In genomic region chr2:157736854-157737850, GRCm38 (mm10) we compare ENCODE assay signal across 8 mouse cellular contexts. TPM values are rescaled to one million over a fixed set of nuclear protein-coding genes. Genes with fewer than 3 reads are reported as not detected.
DNase-seq lines count a peak whose midpoint lies in the region; ATAC-seq and TF ChIP-seq lines count a peak whose summit lies in the region.

Ctnnbl1 (plus strand) TSS chr2:157737401.

- no peak for TF ChIP-seq CTCF in bone marrow, adult 2 months (IDR thresholded peaks at IDR 0.05; ENCODE audit: control insufficient read depth, insufficient read depth, low read length)
- TF ChIP-seq CTCF in midbrain, postnatal 0 days (IDR thresholded peaks at IDR 0.05) = peak; percentile 52

- peak; percentile 98 for DNase-seq in 416B (ENCODE audit: low read depth)
- DNase-seq in heart, adult 8-10 months (ENCODE audit: low spot score) = peak; percentile 99
- peak; percentile 100 for DNase-seq in kidney, adult 9 months
- peak; percentile 100 for DNase-seq in limb, embryonic 14.5 days (ENCODE audit: low spot score)
- DNase-seq in midbrain, postnatal 0 days (ENCODE audit: low spot score) = peak; percentile 99
- peak; percentile 96 to 98 for DNase-seq in spleen, postnatal 14 days (ENCODE audit: low spot score in 2 of 2)

- no peaks in the 10 kb centered on the region for H3K27me3 ChIP-seq in embryonic facial prominence, embryonic 15.5 days
- no peaks in the 10 kb centered on the region for H3K27me3 ChIP-seq in limb, embryonic 14.5 days (ENCODE audit: control insufficient read depth, insufficient read depth, low read length)
- no peaks in the 10 kb centered on the region for H3K27me3 ChIP-seq in midbrain, postnatal 0 days (ENCODE audit: insufficient read depth, low read length)

- H3K4me3 ChIP-seq in bone marrow, adult 2 months (replicated peaks; ENCODE audit: control insufficient read depth, low read depth, low read length) = peak within 1 kb of the TSS; percentile 96
- peak within 1 kb of the TSS; percentile 65 for H3K4me3 ChIP-seq in embryonic facial prominence, embryonic 15.5 days (replicated peaks)
- peak within 1 kb of the TSS; percentile 80 for H3K4me3 ChIP-seq in limb, embryonic 14.5 days (replicated peaks; ENCODE audit: low read length)
- H3K4me3 ChIP-seq in midbrain, postnatal 0 days (ENCODE audit: low read depth, low read length) = peak within 1 kb of the TSS; percentile 77

- no peaks in the 10 kb centered on the region for H3K36me3 ChIP-seq in embryonic facial prominence, embryonic 15.5 days
- H3K36me3 ChIP-seq in limb, embryonic 14.5 days (ENCODE audit: control insufficient read depth, insufficient read depth, low read length) = no peaks in the 10 kb centered on the region
- no peaks in the 10 kb centered on the region for H3K36me3 ChIP-seq in midbrain, postnatal 0 days (ENCODE audit: insufficient read depth, low read length)

- no peak within 1 kb of the TSS for H3K27ac ChIP-seq in bone marrow, adult 2 months (ENCODE audit: control insufficient read depth, insufficient read depth, low read depth, low read length, poor library complexity)
- H3K27ac ChIP-seq in embryonic facial prominence, embryonic 15.5 days (replicated peaks) = no peak within 1 kb of the TSS
- H3K27ac ChIP-seq in limb, embryonic 14.5 days (replicated peaks; ENCODE audit: low read depth, low read length) = no peak within 1 kb of the TSS
- no peak within 1 kb of the TSS for H3K27ac ChIP-seq in midbrain, postnatal 0 days (ENCODE audit: low read depth, low read length)

- WGBS in bone marrow, adult 2 months = 10% methylated on average over 44 of the region's 44 CpGs
- WGBS in embryonic facial prominence, embryonic 15.5 days = 11% methylated on average over 43 of the region's 44 CpGs
- 11% methylated on average over 43 of the region's 44 CpGs for WGBS in limb, embryonic 14.5 days
- WGBS in midbrain, postnatal 0 days = 12% methylated on average over 44 of the region's 44 CpGs

- H3K4me1 ChIP-seq in bone marrow, adult 2 months (ENCODE audit: control insufficient read depth, insufficient read depth, low read length) = no peaks in the 10 kb centered on the region; the same call in 1 of the 2 replicates
- H3K4me1 ChIP-seq in embryonic facial prominence, embryonic 15.5 days = peaks cover 6% of the 10 kb centered on the region
- H3K4me1 ChIP-seq in limb, embryonic 14.5 days (ENCODE audit: control insufficient read depth, insufficient read depth, low read length) = peaks cover 3% of the 10 kb centered on the region; the same call in 1 of the 2 replicates
- H3K4me1 ChIP-seq in midbrain, postnatal 0 days (ENCODE audit: insufficient read depth, low read length) = peaks cover 5% of the 10 kb centered on the region; the same call in 1 of the 2 replicates

- no peaks in the 10 kb centered on the region for H3K9me3 ChIP-seq in embryonic facial prominence, embryonic 15.5 days (replicated peaks)
- H3K9me3 ChIP-seq in limb, embryonic 14.5 days (ENCODE audit: control insufficient read depth, low read length) = no peaks in the 10 kb centered on the region
- H3K9me3 ChIP-seq in midbrain, postnatal 0 days (ENCODE audit: low read length) = no peaks in the 10 kb centered on the region

- TF ChIP-seq POLR2A in bone marrow, adult 2 months (IDR thresholded peaks at IDR 0.05; ENCODE audit: borderline replicate concordance, control insufficient read depth, low read depth, low read length) = no peak; the same call in 1 of the 2 replicates
- TF ChIP-seq POLR2A in limb, embryonic 14.5 days (IDR thresholded peaks at IDR 0.05; ENCODE audit: borderline replicate concordance, extremely low read depth, insufficient read depth, insufficient read length) = 0 out of 2 replicates have a peak, but pooled peaks have one; percentile 23

- peak within 1 kb of the TSS; percentile 63 for H3K9ac ChIP-seq in embryonic facial prominence, embryonic 15.5 days
- H3K9ac ChIP-seq in limb, embryonic 14.5 days (ENCODE audit: low read depth, low read length, severe bottlenecking) = peak within 1 kb of the TSS; percentile 80
- H3K9ac ChIP-seq in midbrain, postnatal 0 days (replicated peaks; ENCODE audit: low read length, poor library complexity, severe bottlenecking) = peak within 1 kb of the TSS; percentile 76

- H3K4me2 ChIP-seq in embryonic facial prominence, embryonic 15.5 days (replicated peaks) = peak within 1 kb of the TSS; percentile 71
- peak within 1 kb of the TSS; percentile 82 for H3K4me2 ChIP-seq in limb, embryonic 14.5 days (replicated peaks; ENCODE audit: low read depth, low read length, severe bottlenecking)
- peak within 1 kb of the TSS; percentile 78 for H3K4me2 ChIP-seq in midbrain, postnatal 0 days (ENCODE audit: low read depth, low read length, poor library complexity, severe bottlenecking)

- ATAC-seq in embryonic facial prominence, embryonic 15.5 days (ENCODE audit: insufficient number of reproducible peaks, low FRiP score, low TSS enrichment, low read depth) = peak; percentile 87
- peak; percentile 94 for ATAC-seq in limb, embryonic 14.5 days (ENCODE audit: low FRiP score, low read depth)
- ATAC-seq in midbrain, postnatal 0 days (ENCODE audit: low FRiP score) = peak; percentile 93

RNA-seq across cellular contexts. Expression of gene Ctnnbl1, which starts in this region (rescaled TPM):
- polyA plus RNA-seq in bone marrow, adult 2 months (2011; ENCODE audit: insufficient read depth, insufficient read length, low replicate concordance, missing spikeins) = 8.7 and 17.4 TPM in 2 replicates
- 51.9 and 55.2 TPM in 2 replicates for polyA plus RNA-seq in embryonic facial prominence, embryonic 15.5 days (2015; fragmentation: Nextera tagmentation; extraction: Ambion mirVana)
- 10 to 100 TPM in 2 of 4 experiments, 1 to 10 TPM in 2; 8.9 to 14.3 (median 10.1) TPM for total RNA-seq in heart, adult 8-10 months (2022)
- 38.8 and 40.3 TPM in 2 replicates for polyA plus RNA-seq in limb, embryonic 14.5 days (2012; rRNA removed)
- polyA plus RNA-seq in limb, embryonic 14.5 days (2014; fragmentation: Nextera tagmentation; extraction: Ambion mirVana) = 55.6 and 62.9 TPM in 2 replicates
- total RNA-seq in midbrain, postnatal 0 days (2014; rRNA removed) = 33.7 and 40.0 TPM in 2 replicates
- polyA plus RNA-seq in midbrain, postnatal 0 days (2015; fragmentation: Nextera tagmentation; extraction: Ambion mirVana) = 44.7 and 45.5 TPM in 2 replicates
